Mouse (Mus musculus) CD4-positive, CD25-positive, alpha-beta regulatory T cell, adult 2 months (primary cell): ENCODE measurements around the gene Tmem108.

ENCODE experiments used
- DNase-seq: peaks from one replicate; pipeline ENCODE4 v3.0.0-alpha.2; 2012; ENCODE audit warnings: low read depth, low spot score

Tmem108 gene

GRCm38 (mm10) chr9:103590801-103591200, 170.8 kb downstream of the Tmem108 start:
- DNase-seq, result no peak

DNA sequence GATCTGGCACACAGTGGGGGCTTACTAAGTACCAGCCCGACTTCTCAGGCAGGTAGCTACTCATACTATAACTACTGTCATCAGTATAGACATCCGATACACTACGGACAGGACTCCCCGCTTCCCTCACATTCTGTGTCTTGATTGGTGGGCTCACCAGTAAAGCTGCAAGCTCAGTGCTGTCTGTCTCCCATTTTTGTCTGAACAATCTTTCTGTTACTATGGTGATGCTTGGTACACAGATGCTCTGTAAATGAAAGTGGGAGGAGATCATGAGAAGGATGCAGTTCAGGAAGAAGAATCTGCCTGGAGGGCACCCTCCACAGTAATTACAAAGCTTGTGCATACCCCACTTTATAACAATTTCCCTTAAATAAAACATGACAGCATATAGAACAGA, 176.8 kb downstream of the Tmem108 start:
- DNase-seq, result no peak

DNA sequence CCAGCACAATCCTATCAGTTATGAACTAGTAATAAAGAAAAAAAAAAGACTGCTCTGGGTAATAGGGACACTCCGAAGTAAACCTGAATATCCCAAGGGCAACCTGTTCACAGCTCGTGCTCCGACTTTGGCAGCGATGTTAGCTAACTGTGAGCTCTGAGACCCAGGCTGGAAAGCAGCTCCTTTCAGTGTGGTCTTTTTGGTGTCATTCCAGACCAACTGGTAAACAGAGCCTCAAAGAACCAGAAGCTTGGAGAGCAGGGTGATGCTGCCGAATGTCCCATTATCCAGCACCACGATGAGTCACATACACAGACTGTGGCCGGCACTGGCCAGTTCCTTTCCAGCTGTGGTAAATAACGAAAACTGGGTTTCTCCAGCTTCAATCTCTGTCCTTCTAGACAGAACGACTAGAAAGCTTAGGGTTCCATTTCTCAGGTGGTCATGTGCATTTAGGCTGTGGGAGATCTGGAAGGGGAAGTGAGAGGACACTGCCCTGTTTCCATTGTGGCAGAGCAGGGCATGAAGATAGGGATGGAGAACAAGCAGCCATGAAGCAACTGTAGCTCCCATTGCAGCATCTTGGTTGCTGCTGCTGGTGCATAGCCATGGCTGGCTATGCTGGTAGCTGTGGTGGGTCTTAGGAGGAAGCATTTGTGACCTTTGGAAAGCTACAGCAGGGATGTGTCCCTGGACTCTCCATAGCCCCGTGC, 179.2 kb downstream of the Tmem108 start:
- DNase-seq, result no peak

GRCm38 (mm10) chr9:103580621-103581020, 181.0 kb downstream of the Tmem108 start:
- no peak for DNase-seq

GRCm38 (mm10) chr9:103580186-103580585, 181.5 kb downstream of the Tmem108 start:
- DNase-seq, result no peak

- DNase-seq, result no peak
These were observed 182.1 kb downstream of the Tmem108 start for GRCm38 (mm10) chr9:103579411-103580026.

DNA sequence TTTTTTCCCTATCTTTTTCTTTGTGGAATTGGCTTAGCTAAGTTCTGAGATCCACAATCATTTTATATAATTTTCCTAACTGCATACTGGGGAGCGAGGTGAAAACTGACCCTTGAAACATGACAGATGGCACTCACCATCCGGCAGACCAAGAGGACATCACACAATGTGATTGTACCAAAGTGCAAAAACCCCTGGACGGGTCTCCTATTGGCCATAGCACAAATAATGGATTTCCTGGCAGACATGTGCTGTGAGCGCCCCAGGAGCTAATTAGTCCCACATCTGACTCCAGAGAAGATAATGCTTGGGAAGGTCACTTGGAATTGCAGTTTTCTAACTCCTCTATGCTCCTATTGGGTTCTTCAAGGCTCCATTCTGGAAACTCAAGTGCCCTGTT, 183.9 kb downstream of the Tmem108 start:
- no peak for DNase-seq

DNA sequence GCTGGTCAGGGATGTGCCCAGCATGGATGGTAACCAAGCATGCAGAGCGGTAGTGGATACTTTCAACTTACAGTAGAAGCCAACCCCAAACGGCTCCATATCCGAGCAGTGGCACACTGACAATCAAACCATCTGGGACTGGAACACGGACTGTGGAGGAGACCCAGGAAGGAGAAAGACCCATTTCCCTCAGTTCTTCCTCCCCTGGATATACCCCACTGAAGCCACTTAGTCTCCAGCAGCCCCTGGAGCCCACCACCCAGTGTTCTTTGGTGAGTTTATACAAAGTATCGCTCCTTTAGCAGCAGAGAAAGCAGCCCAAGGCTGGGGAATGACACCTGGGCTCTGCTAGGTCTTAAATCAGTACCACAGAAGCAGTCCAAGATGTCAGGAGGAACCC, 184.5 kb downstream of the Tmem108 start:
- no peak for DNase-seq

- DNase-seq, result no peak
These were observed 185.7 kb downstream of the Tmem108 start for GRCm38 (mm10) chr9:103575901-103576300.

- DNase-seq, result no peak
These were observed 187.5 kb downstream of the Tmem108 start for GRCm38 (mm10) chr9:103573994-103574750.

- DNase-seq, result no peak
These were observed 191.4 kb downstream of the Tmem108 start for GRCm38 (mm10) chr9:103570158-103570741.

DNA sequence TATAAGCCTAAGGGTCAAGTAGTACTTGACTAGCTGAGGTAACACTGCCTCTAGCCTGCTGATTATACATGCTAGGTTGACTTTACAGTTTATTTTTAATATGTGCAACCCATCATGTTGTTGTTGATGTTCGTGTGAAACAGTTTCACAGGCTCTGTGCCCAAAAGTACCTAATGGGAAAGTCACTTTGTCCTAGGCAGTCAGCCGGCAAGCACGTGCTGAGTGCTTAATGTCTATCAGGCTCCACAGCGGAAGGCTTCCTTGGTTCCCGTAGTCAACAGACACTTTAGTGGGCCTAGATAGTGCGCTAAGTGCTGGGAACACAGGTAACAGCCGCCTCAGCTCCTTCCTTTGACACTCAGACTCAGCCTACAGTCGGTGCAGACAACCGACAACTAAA, 192.7 kb downstream of the Tmem108 start:
- DNase-seq, result no peak

- DNase-seq, result no peak
These were observed 196.5 kb downstream of the Tmem108 start for GRCm38 (mm10) chr9:103565186-103565585.

DNA sequence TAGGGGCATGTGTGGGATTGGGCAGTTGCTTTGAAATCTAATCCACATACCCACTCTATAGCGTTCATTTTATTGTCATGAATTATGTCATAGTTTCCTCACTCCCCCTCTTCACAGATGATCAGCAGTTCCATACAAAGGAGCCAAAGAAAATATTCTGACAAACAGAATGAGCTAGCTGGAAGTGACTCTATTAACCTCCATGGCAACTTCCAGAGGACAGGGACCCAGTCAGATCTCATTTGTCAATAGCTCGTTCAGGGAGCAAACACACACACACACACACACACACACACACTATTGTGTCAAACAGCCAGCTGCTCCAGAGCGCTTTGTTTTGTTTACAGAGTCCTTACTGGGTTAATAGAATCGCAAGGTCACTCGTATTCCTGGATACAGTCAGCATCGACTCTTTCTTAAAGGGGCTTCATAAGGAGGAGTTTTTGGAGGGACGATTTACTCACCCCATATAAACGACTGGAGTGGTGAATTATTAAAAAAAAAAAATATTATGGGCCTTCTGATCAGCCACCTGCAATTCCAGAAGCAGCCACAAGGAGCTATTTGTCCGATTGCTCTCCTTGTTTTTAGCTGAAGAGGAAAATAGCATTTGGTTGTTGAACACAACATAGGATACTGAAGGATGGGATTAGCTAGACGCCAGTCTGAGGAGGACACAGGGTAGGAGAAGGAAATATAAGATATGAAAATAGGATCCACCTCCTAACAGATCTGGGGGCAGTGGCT, 197.6 kb downstream of the Tmem108 start:
- DNase-seq, result peak; percentile 37

GRCm38 (mm10) chr9:103562063-103562462, 199.6 kb downstream of the Tmem108 start:
- no peak for DNase-seq

DNA sequence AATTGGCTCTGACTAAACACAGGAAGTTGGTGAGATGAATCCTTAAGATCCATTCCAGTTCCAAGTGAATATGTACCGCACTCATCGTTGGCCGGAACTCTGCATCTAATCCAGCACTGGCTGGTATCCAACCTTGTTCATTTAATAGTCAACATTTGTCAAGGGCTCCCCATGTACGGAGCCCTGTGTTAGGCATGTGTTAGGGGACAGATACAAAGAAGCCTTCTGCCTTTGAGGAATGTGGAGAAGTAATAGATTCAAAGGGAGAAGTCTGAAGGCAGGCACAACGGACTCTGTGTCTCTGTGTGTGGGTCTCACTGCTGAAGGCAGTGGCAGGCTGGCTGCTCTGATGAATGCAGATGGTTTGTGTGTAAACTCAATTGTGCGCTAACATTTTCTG, 202.9 kb downstream of the Tmem108 start:
- no peak for DNase-seq

- DNase-seq, result no peak
These were observed 203.4 kb downstream of the Tmem108 start for GRCm38 (mm10) chr9:103558240-103558639.

DNA sequence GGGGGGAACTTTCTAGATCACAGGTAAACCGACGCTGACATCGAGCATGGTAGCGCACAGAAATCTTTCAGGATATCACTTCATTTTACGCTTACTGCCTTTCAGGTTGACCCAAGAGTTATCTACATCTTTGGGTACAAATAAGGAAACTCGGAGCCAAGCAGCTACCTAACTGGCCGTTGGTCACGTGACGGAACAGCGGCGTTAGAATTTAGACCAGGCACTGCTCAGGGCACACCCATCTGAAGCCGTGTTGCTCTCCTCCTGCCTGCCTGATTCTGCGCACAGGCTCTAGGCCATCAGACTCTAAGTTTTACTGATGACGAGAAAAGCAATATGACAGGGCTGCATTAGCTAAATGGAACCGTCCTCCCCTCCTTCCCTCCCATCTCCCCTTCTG, 204.6 kb downstream of the Tmem108 start:
- no peak for DNase-seq

GRCm38 (mm10) chr9:103555334-103555733, 206.3 kb downstream of the Tmem108 start:
- DNase-seq, result no peak

DNA sequence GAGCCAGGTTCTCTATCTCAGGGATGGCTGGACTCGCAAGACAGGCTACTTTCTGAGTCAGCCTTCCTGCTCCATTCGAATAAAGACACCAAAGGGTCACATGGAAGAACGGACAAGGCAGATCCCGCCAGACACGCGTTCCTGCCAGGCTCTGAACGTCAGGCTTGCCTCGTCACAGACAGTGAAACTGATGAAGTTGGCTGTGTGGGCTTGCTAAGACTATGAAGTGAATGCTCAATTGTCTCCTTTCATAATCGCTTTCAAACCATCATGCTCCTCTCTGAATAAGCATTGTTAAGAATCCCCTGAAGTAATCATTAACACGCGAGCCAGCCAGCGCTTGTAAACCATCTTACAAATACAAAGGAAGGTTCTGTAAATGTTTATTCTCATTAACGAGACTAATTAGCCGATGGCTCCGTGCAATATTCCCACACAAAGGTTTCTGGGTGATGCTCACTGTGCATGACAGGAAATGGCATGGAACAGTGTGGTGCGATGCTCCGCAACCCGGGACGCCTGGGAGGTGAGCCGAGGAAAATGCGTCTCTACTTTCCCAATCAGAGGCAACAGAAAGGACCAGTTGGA, 210.9 kb downstream of the Tmem108 start:
- DNase-seq, result no peak

GRCm38 (mm10) chr9:103549178-103549577, 212.5 kb downstream of the Tmem108 start:
- no peak for DNase-seq
